Mouse (Mus musculus): ENCODE data around the gene Olfr281. TPM values are rescaled to one million over a fixed set of nuclear protein-coding genes. Genes with fewer than 3 reads are reported as not detected.
"Not testable (repeated sequence)": the region's sequence is repeated elsewhere in the genome, so short reads cannot be mapped to it uniquely, and the experiment has no call there.

Gene Olfr281
- not detected in 2 replicates for polyA plus RNA-seq (2015; fragmentation: Nextera tagmentation; extraction: Ambion mirVana)

- no peaks in the 10 kb centered on the region for H3K27me3 ChIP-seq (replicated peaks; ENCODE audit: control insufficient read depth, insufficient read depth, low read length)
- no peak within 1 kb of the TSS for H3K9ac ChIP-seq (ENCODE audit: low read depth, low read length)
- 86% methylated on average over 7 of the region's 7 CpGs for WGBS
- H3K4me3 ChIP-seq (ENCODE audit: low read length), result no peak within 1 kb of the TSS
- ATAC-seq, result no peak
- H3K9me3 ChIP-seq (ENCODE audit: control insufficient read depth, low read length), result no peaks in the 10 kb centered on the region
- H3K4me1 ChIP-seq (ENCODE audit: control insufficient read depth, insufficient read depth, low read length), result no peaks in the 10 kb centered on the region
- H3K4me2 ChIP-seq (ENCODE audit: low read depth, low read length), result no peak within 1 kb of the TSS
- H3K36me3 ChIP-seq (ENCODE audit: control insufficient read depth, insufficient read depth, low read length), result no peaks in the 10 kb centered on the region
- no peak within 1 kb of the TSS for H3K27ac ChIP-seq (ENCODE audit: low read length)
Observed at GRCm38 (mm10) chr15:98452288-98452687, at the start of gene Olfr281. Olfr281 (plus strand) TSS chr15:98452588.

- Histone ChIP-seq H3K36me3 (ENCODE audit: control insufficient read depth, insufficient read depth, low read length) (no peaks in the 10 kb centered on the region), H3K4me1 (ENCODE audit: control insufficient read depth, insufficient read depth, low read length) (no peaks in the 10 kb centered on the region), H3K27ac (ENCODE audit: low read length) (no peak overlapping the region), H3K27me3 (replicated peaks; ENCODE audit: control insufficient read depth, insufficient read depth, low read length) (no peaks in the 10 kb centered on the region), H3K9me3 (ENCODE audit: control insufficient read depth, low read length) (no peaks in the 10 kb centered on the region), H3K9ac (ENCODE audit: low read depth, low read length) (no peak overlapping the region), H3K4me3 (ENCODE audit: low read length) (no peak overlapping the region), H3K4me2 (ENCODE audit: low read depth, low read length) (no peak overlapping the region)
- 68% methylated on average over 17 of the region's 17 CpGs for WGBS
- ATAC-seq, result no peak
Observed at GRCm38 (mm10) chr15:98408406-98409060, 43.9 kb upstream of the Olfr281 start.

DNA sequence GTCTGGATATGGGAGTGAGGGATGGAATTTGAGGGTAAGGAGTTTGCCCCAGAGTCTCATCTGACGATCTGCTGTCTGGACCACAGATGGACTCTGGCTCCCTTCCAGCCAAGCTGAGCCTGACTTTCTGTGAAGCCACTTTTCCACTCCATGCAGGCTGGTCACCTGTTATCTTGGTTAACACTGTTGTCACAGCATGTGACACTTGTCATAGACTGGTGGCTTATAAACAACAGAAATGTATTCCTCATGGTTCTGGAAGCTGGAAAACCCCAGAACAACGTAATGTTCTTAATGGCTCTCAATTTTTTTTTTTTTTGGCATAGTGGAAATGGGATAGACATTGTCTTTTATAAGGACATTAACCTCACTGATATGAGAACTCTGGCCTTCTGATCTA, 42.8 kb upstream of the Olfr281 start:
- Histone ChIP-seq H3K4me1 (ENCODE audit: control insufficient read depth, insufficient read depth, low read length) (no peaks in the 10 kb centered on the region), H3K9me3 (ENCODE audit: control insufficient read depth, low read length) (no peaks in the 10 kb centered on the region), H3K9ac (ENCODE audit: low read depth, low read length) (no peak overlapping the region), H3K4me2 (ENCODE audit: low read depth, low read length) (no peak overlapping the region), H3K4me3 (ENCODE audit: low read length) (no peak overlapping the region), H3K27me3 (replicated peaks; ENCODE audit: control insufficient read depth, insufficient read depth, low read length) (no peaks in the 10 kb centered on the region), H3K36me3 (ENCODE audit: control insufficient read depth, insufficient read depth, low read length) (no peaks in the 10 kb centered on the region), H3K27ac (ENCODE audit: low read length) (no peak overlapping the region)
- 82% methylated on average over 2 of the region's 2 CpGs for WGBS
- no peak for ATAC-seq

- H3K36me3 ChIP-seq (ENCODE audit: control insufficient read depth, insufficient read depth, low read length), result no peaks in the 10 kb centered on the region
- 95% methylated on average over 9 of the region's 9 CpGs for WGBS
- no peak overlapping the region for H3K4me3 ChIP-seq (ENCODE audit: low read length)
- H3K4me2 ChIP-seq (ENCODE audit: low read depth, low read length), result no peak overlapping the region
- no peaks in the 10 kb centered on the region for H3K27me3 ChIP-seq (replicated peaks; ENCODE audit: control insufficient read depth, insufficient read depth, low read length)
- ATAC-seq, result no peak
- no peak overlapping the region for H3K9ac ChIP-seq (ENCODE audit: low read depth, low read length)
- H3K4me1 ChIP-seq (ENCODE audit: control insufficient read depth, insufficient read depth, low read length), result no peaks in the 10 kb centered on the region
- H3K27ac ChIP-seq (ENCODE audit: low read length), result no peak overlapping the region
- no peaks in the 10 kb centered on the region for H3K9me3 ChIP-seq (ENCODE audit: control insufficient read depth, low read length)
Observed at GRCm38 (mm10) chr15:98410249-98410648, 42.1 kb upstream of the Olfr281 start.

DNA sequence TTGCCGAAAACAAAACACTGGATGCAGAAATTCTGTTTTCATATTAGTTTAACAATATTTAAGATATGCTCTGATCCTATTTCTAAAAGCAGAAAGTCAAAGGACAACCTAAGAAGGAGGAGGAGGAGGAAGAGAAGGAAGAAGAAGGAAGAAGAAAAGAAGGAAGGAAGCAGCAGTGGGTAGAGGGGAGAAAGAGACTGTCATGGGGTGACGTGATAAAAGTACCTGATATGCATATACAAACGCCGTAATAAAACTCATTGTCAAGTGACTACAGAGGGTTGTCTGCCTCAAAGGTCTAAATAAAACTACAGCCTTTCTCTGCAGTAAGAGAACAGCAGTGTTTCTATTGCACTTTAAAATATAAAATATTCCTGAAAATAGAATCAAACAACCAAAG, 36.4 kb upstream of the Olfr281 start:
- Histone ChIP-seq H3K9me3 (ENCODE audit: control insufficient read depth, low read length) (no peaks in the 10 kb centered on the region), H3K4me2 (ENCODE audit: low read depth, low read length) (no peak overlapping the region), H3K27me3 (replicated peaks; ENCODE audit: control insufficient read depth, insufficient read depth, low read length) (no peaks in the 10 kb centered on the region), H3K27ac (ENCODE audit: low read length) (no peak overlapping the region), H3K9ac (ENCODE audit: low read depth, low read length) (no peak overlapping the region), H3K36me3 (ENCODE audit: control insufficient read depth, insufficient read depth, low read length) (no peaks in the 10 kb centered on the region), H3K4me3 (ENCODE audit: low read length) (no peak overlapping the region), H3K4me1 (ENCODE audit: control insufficient read depth, insufficient read depth, low read length) (no peaks in the 10 kb centered on the region)
- no peak for ATAC-seq
- 69% methylated on average over 4 of the region's 4 CpGs for WGBS

GRCm38 (mm10) chr15:98416802-98417201, 35.6 kb upstream of the Olfr281 start:
- ATAC-seq; H3K27me3 ChIP-seq (replicated peaks; ENCODE audit: control insufficient read depth, insufficient read depth, low read length); H3K4me3 ChIP-seq (ENCODE audit: low read length); H3K4me1 ChIP-seq (ENCODE audit: control insufficient read depth, insufficient read depth, low read length); H3K27ac ChIP-seq (ENCODE audit: low read length); H3K9me3 ChIP-seq (ENCODE audit: control insufficient read depth, low read length); H3K9ac ChIP-seq (ENCODE audit: low read depth, low read length); H3K4me2 ChIP-seq (ENCODE audit: low read depth, low read length); H3K36me3 ChIP-seq (ENCODE audit: control insufficient read depth, insufficient read depth, low read length): not testable (repeated sequence)

- not testable (repeated sequence) for H3K4me1 ChIP-seq (ENCODE audit: control insufficient read depth, insufficient read depth, low read length); ATAC-seq; H3K9me3 ChIP-seq (ENCODE audit: control insufficient read depth, low read length); H3K27ac ChIP-seq (ENCODE audit: low read length); H3K9ac ChIP-seq (ENCODE audit: low read depth, low read length); H3K27me3 ChIP-seq (replicated peaks; ENCODE audit: control insufficient read depth, insufficient read depth, low read length); H3K4me3 ChIP-seq (ENCODE audit: low read length); H3K4me2 ChIP-seq (ENCODE audit: low read depth, low read length); H3K36me3 ChIP-seq (ENCODE audit: control insufficient read depth, insufficient read depth, low read length)
- 14% methylated on average over 1 of the region's 3 CpGs for WGBS
Observed at GRCm38 (mm10) chr15:98417285-98417684, 35.1 kb upstream of the Olfr281 start.

DNA sequence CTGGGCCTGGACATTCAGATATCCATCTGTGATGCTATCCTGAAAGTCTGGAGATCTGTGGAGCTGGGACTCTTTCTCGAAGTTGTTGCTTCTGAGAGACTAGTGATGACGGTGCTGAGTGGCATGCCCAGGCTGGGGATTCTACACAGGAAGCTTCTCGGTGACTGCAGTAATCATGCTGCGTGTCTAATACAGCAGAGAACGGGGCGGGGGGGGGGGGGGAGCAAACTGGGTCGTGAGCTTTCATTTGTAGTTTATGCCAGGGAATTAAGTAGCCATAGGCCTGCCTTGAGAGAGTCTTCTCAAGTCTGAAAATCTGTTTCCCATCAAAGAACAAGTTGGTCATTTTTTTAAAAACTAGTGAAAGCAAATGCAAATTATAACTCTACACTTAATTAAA, 34.3 kb upstream of the Olfr281 start:
- Histone ChIP-seq H3K9ac (ENCODE audit: low read depth, low read length) (no peak overlapping the region), H3K36me3 (ENCODE audit: control insufficient read depth, insufficient read depth, low read length) (no peaks in the 10 kb centered on the region), H3K4me2 (ENCODE audit: low read depth, low read length) (no peak overlapping the region), H3K4me1 (ENCODE audit: control insufficient read depth, insufficient read depth, low read length) (no peaks in the 10 kb centered on the region), H3K27ac (ENCODE audit: low read length) (no peak overlapping the region), H3K4me3 (ENCODE audit: low read length) (no peak overlapping the region), H3K9me3 (ENCODE audit: control insufficient read depth, low read length) (no peaks in the 10 kb centered on the region), H3K27me3 (replicated peaks; ENCODE audit: control insufficient read depth, insufficient read depth, low read length) (no peaks in the 10 kb centered on the region)
- WGBS, result 70% methylated on average over 7 of the region's 7 CpGs
- ATAC-seq, result no peak

DNA sequence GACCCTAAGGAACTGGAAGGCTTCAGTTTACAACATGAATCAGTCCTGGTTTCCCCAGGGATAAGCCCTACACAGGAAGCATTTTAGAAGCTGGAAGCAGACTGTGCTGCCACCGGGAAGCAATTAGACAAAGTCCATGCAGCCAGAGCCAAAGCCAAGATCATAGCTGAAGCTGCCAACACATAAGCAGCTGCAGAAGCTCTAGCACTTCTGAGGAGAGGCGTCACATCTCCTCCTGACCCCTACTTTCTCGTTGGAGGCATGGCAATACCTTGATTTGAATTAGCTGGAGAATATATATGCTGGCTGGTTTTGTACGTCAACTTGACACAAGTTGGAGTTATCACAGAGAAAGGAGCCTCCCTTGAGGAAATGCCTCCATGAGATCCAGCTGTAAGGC, 31.5 kb upstream of the Olfr281 start:
- H3K27ac ChIP-seq (ENCODE audit: low read length), result no peak overlapping the region
- ATAC-seq, result no peak
- no peak overlapping the region for H3K9ac ChIP-seq (ENCODE audit: low read depth, low read length)
- H3K27me3 ChIP-seq (replicated peaks; ENCODE audit: control insufficient read depth, insufficient read depth, low read length), result no peaks in the 10 kb centered on the region
- no peak overlapping the region for H3K4me3 ChIP-seq (ENCODE audit: low read length)
- no peaks in the 10 kb centered on the region for H3K36me3 ChIP-seq (ENCODE audit: control insufficient read depth, insufficient read depth, low read length)
- H3K9me3 ChIP-seq (ENCODE audit: control insufficient read depth, low read length), result no peaks in the 10 kb centered on the region
- H3K4me2 ChIP-seq (ENCODE audit: low read depth, low read length), result no peak overlapping the region
- 61% methylated on average over 4 of the region's 4 CpGs for WGBS
- 0 out of 2 replicates have a peak, but pooled peaks cover 3% of the 10 kb centered on the region for H3K4me1 ChIP-seq (ENCODE audit: control insufficient read depth, insufficient read depth, low read length)

GRCm38 (mm10) chr15:98424326-98424725, 28.1 kb upstream of the Olfr281 start:
- no peak for ATAC-seq
- Histone ChIP-seq H3K27me3 (replicated peaks; ENCODE audit: control insufficient read depth, insufficient read depth, low read length) (no peaks in the 10 kb centered on the region), H3K4me2 (ENCODE audit: low read depth, low read length) (no peak overlapping the region), H3K9me3 (ENCODE audit: control insufficient read depth, low read length) (no peaks in the 10 kb centered on the region), H3K27ac (ENCODE audit: low read length) (0 out of 2 replicates have a peak overlapping the region, but pooled peaks have one; percentile 70), H3K9ac (ENCODE audit: low read depth, low read length) (no peak overlapping the region), H3K4me3 (ENCODE audit: low read length) (no peak overlapping the region), H3K36me3 (ENCODE audit: control insufficient read depth, insufficient read depth, low read length) (no peaks in the 10 kb centered on the region), H3K4me1 (ENCODE audit: control insufficient read depth, insufficient read depth, low read length) (0 out of 2 replicates have a peak, but pooled peaks cover 3% of the 10 kb centered on the region)
- WGBS, result 55% methylated on average over 14 of the region's 14 CpGs

Measured in intestine, embryonic 16.5 days (tissue).